Mouse (Mus musculus) liver, embryonic 11.5 days (tissue): ENCODE results near the gene Dppa3. TPM values are rescaled to one million over a fixed set of nuclear protein-coding genes. Genes with fewer than 3 reads are reported as not detected.

ENCODE experiments used
- ATAC-seq: fragments of 200-750 bp; cut with Nextera tagmentation; replicated peaks from 2 replicates; pipeline ENCODE4 v1.8.0; 2017; ENCODE audit warnings: moderate number of reproducible peaks, mild to moderate bottlenecking, moderate TSS enrichment, moderate library complexity; ENCODE audit not compliant: low FRiP score
- DNase-seq: peaks from one replicate; pipeline ENCODE4 v3.0.0-alpha.2; 2017; ENCODE audit warnings: low spot score
- H3K27ac ChIP-seq: fragments of 300-500 bp; sonication (generic); 2 replicates; pipeline ENCODE4 v1.5.1; 2014; ENCODE audit warnings: mild to moderate bottlenecking, low read depth, low read length, control low read depth
- H3K27me3 ChIP-seq: fragments of 300-500 bp; sonication (generic); replicated peaks from 2 replicates; pipeline ENCODE4 v1.6.1; 2014; ENCODE audit warnings: low read length, mixed read lengths; ENCODE audit not compliant: control insufficient read depth, insufficient read depth
- H3K36me3 ChIP-seq: fragments of 300-500 bp; sonication (generic); 2 replicates; pipeline ENCODE4 v1.6.1; 2014; ENCODE audit warnings: mild to moderate bottlenecking, low read length, moderate library complexity, mixed read lengths; ENCODE audit not compliant: control insufficient read depth, insufficient read depth
- H3K4me1 ChIP-seq: fragments of 300-500 bp; sonication (generic); replicated peaks from 2 replicates; pipeline ENCODE4 v1.6.1; 2014; ENCODE audit warnings: low read length, mixed read lengths; ENCODE audit not compliant: control insufficient read depth, insufficient read depth
- H3K4me2 ChIP-seq: fragments of 300-500 bp; sonication (generic); 2 replicates; pipeline ENCODE4 v1.6.1; 2014; ENCODE audit warnings: mild to moderate bottlenecking, control low read depth, moderate library complexity
- H3K4me3 ChIP-seq: fragments of 300-500 bp; sonication (generic); 2 replicates; pipeline ENCODE4 v1.5.1; 2014; ENCODE audit warnings: low read depth, low read length, control low read depth
- H3K9ac ChIP-seq: fragments of 300-500 bp; sonication (generic); 2 replicates; pipeline ENCODE4 v1.6.1; 2014; ENCODE audit warnings: low read depth, low read length, control low read depth
- H3K9me3 ChIP-seq: fragments of 300-500 bp; sonication (generic); 2 replicates; pipeline ENCODE4 v1.6.1; 2016; ENCODE audit warnings: low read length, inconsistent platforms, mixed read lengths; ENCODE audit not compliant: control insufficient read depth
- WGBS: fragments of 180-500 bp; shearing (Covaris S2); extraction: QIAGEN DNeasy Blood & Tissue Kit; methylation state at CpG from one replicate; pipeline ENCODE4 v1.1.7; 2014; 5-methylcytosine and 5-hydroxymethylcytosine counted together
- polyA plus RNA-seq: library from polyadenylated mRNA; unstranded; fragments of >200 nt; fragmentation: Nextera tagmentation; extraction: Ambion mirVana; gene quantifications from 2 replicates; pipeline ENCODE4 v1.2.1, GENCODE M21; 2014

Gene Dppa3
- polyA plus RNA-seq, 1 experiment from 2014 or later = not detected

DNA sequence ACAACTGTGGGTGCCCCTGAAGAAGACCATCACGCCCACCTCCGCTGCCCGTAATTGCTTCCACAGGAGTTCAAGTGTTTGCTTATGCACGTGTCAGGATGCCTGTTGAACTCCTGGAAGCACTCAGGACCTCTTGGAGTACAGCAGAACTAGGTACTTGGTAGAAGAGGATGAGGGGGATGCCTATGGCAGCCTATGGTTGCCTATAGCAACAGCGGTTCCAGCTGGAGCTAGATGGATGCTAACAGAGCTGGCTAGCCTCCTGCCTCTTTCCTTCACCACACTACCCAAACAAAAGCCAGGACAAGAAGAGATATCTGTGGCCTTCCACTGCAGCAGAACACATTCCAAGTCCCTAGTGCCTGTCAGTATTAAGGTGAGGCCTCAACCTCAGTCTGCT, 41.5 kb downstream of the Dppa3 start:
- no peak overlapping the region for H3K9ac ChIP-seq
- peaks cover 6% of the 10 kb centered on the region; the same call in 1 of the 2 replicates for H3K27me3 ChIP-seq
- DNase-seq (no peak), ATAC-seq (no peak)
- WGBS = 75% methylated on average over 5 of the region's 5 CpGs
- no peaks in the 10 kb centered on the region for H3K9me3 ChIP-seq
- H3K27ac ChIP-seq = no peak overlapping the region
- H3K36me3 ChIP-seq = no peaks in the 10 kb centered on the region
- H3K4me2 ChIP-seq = no peak overlapping the region
- H3K4me3 ChIP-seq = no peak overlapping the region
- H3K4me1 ChIP-seq = 0 out of 2 replicates have a peak, but pooled peaks cover 4% of the 10 kb centered on the region

GRCm38 (mm10) chr6:122668823-122669222, 42.6 kb downstream of the Dppa3 start:
- Histone ChIP-seq H3K4me3 (no peak overlapping the region), H3K27me3 (no peaks in the 10 kb centered on the region), H3K9me3 (no peaks in the 10 kb centered on the region), H3K36me3 (no peaks in the 10 kb centered on the region), H3K4me1 (no peaks in the 10 kb centered on the region), H3K4me2 (no peak overlapping the region), H3K9ac (no peak overlapping the region), H3K27ac (no peak overlapping the region)
- ATAC-seq = no peak
- WGBS = 70% methylated on average over 5 of the region's 5 CpGs
- no peak for DNase-seq

- Histone ChIP-seq H3K9ac (no peak overlapping the region), H3K4me2 (peak overlapping the region; percentile 69), H3K36me3 (no peaks in the 10 kb centered on the region), H3K4me1 (no peaks in the 10 kb centered on the region), H3K4me3 (peak overlapping the region; percentile 46), H3K9me3 (no peaks in the 10 kb centered on the region), H3K27me3 (no peaks in the 10 kb centered on the region), H3K27ac (no peak overlapping the region)
- DNase-seq (peak; percentile 86), ATAC-seq (peak; percentile 81)
- WGBS = 13% methylated on average over 19 of the region's 19 CpGs
Measured at GRCm38 (mm10) chr6:122669406-122670200, 43.4 kb downstream of the Dppa3 start.

- DNase-seq (no peak), ATAC-seq (no peak)
- no peaks in the 10 kb centered on the region for H3K27me3 ChIP-seq
- H3K4me1 ChIP-seq = no peaks in the 10 kb centered on the region
- no peak overlapping the region for H3K9ac ChIP-seq
- H3K4me3 ChIP-seq = no peak overlapping the region; the same call in 1 of the 2 replicates
- H3K9me3 ChIP-seq = no peaks in the 10 kb centered on the region
- H3K27ac ChIP-seq = no peak overlapping the region
- no peaks in the 10 kb centered on the region for H3K36me3 ChIP-seq
- peak overlapping the region; percentile 69 for H3K4me2 ChIP-seq
- WGBS = 43% methylated on average over 10 of the region's 10 CpGs
Measured at GRCm38 (mm10) chr6:122670201-122670551, 44.0 kb downstream of the Dppa3 start.

DNA sequence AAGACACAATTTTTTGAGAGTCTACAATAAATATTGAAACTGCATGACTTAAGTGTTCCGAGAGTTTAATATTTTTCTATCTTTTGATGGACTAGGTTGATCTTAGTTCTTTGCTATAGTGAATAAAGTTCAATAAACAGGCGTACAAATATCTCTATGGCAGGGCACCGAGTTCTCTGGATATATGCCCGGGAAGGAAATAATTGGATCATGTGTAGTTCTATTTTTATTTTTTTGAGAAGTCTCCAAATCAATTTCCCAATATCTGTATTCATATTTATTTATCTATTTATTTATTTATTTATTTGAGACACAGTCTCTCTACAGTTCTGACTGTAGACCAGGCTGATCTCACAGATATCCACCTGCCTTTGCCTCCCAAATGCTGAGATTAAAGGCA, 44.6 kb downstream of the Dppa3 start:
- H3K36me3 ChIP-seq = no peaks in the 10 kb centered on the region
- no peaks in the 10 kb centered on the region for H3K4me1 ChIP-seq
- no peak for ATAC-seq
- DNase-seq = no peak
- H3K27ac ChIP-seq = no peak overlapping the region
- H3K9ac ChIP-seq = no peak overlapping the region
- H3K27me3 ChIP-seq = no peaks in the 10 kb centered on the region
- H3K9me3 ChIP-seq = no peaks in the 10 kb centered on the region
- no peak overlapping the region for H3K4me2 ChIP-seq
- H3K4me3 ChIP-seq = no peak overlapping the region
- WGBS = 89% methylated on average over 4 of the region's 4 CpGs

GRCm38 (mm10) chr6:122672746-122673145, 46.5 kb downstream of the Dppa3 start:
- DNase-seq (no peak), ATAC-seq (no peak)
- Histone ChIP-seq H3K4me3 (no peak overlapping the region), H3K27me3 (no peaks in the 10 kb centered on the region), H3K9me3 (no peaks in the 10 kb centered on the region), H3K36me3 (no peaks in the 10 kb centered on the region), H3K27ac (no peak overlapping the region), H3K9ac (no peak overlapping the region), H3K4me1 (no peaks in the 10 kb centered on the region), H3K4me2 (no peak overlapping the region)
- WGBS = 53% methylated on average over 8 of the region's 8 CpGs

Other genes starting within 250 kb of the Dppa3 start
- 7.7 and 8.1 TPM in 2 replicates for gene Rimklb, start 127.6 kb upstream of the Dppa3 start, polyA plus RNA-seq
- 0.67 and 0.96 TPM in 2 replicates for gene Mfap5, start 120.6 kb upstream of the Dppa3 start, polyA plus RNA-seq
- gene Aicda, start 72.6 kb upstream of the Dppa3 start, polyA plus RNA-seq = 0.18 TPM in 1 of 2 replicates, not detected in the other
- gene Apobec1, start 24.0 kb upstream of the Dppa3 start, polyA plus RNA-seq = 3.7 and 5.6 TPM in 2 replicates
- 13.9 and 14.6 TPM in 2 replicates for gene Gdf3, start 16.3 kb upstream of the Dppa3 start, polyA plus RNA-seq
- gene Nanog, start 81.1 kb downstream of the Dppa3 start, polyA plus RNA-seq = 0.08 and 0.09 TPM in 2 replicates
- gene Slc2a3, start 175.2 kb downstream of the Dppa3 start, polyA plus RNA-seq = 59.4 and 66.8 TPM in 2 replicates
- 3.8 and 4.0 TPM in 2 replicates for gene Foxj2, start 193.5 kb downstream of the Dppa3 start, polyA plus RNA-seq
- gene C3ar1, start 229.8 kb downstream of the Dppa3 start, polyA plus RNA-seq = 2.7 and 3.5 TPM in 2 replicates
- 39.8 and 44.4 TPM in 2 replicates for gene Necap1, start 248.1 kb downstream of the Dppa3 start, polyA plus RNA-seq